Mouse (Mus musculus): ENCODE results near the gene Capn8. TPM values are rescaled to one million over a fixed set of nuclear protein-coding genes. Genes with fewer than 3 reads are reported as not detected.

The Capn8 gene
- polyA plus RNA-seq (2014; fragmentation: Nextera tagmentation; extraction: Ambion mirVana) = not detected in 2 replicates

DNA sequence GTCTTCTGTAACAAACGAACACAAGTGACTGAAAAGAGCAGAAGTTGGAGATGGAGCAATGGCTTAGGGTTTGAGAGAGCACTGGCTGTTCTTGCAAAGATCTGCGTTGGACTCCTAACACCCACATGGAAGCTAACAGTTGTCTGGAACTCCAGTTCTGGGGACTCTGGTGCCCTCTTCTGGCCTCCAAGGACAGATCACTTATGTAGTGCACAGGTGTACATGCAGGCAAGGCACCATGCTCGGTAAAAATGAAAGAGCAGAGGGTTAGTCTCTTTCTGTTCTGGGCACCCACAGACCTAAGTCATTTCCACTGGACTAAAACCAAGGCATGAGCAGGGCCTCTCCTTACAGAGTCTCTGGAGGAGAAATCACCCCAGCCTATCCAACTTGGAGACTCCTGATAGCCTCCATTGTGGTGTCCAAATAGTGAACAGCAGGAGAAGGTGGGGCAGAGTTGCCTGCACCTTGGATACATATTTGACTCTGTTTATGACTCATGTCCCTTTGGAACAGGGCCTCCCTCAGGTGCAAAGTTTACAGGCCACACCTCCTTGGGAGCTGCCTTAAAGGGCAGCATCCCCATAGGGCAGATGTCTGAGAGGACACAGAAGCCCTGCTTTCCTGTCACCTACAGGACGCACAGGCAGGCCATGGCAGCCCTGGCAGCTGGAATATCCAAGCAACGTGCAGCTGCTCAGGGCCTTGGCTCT, at the start of gene Capn8:
Gene Capn8, plus strand, starts transcription at position 600 of the 713 bp plus-strand sequence.
- Histone ChIP-seq H3K4me1 (ENCODE audit: control insufficient read depth, insufficient read depth, low read length) (no peaks in the 10 kb centered on the region), H3K4me2 (no peak within 1 kb of the TSS), H3K27me3 (ENCODE audit: control insufficient read depth, insufficient read depth, low read length) (no peaks in the 10 kb centered on the region; the same call in 1 of the 2 replicates), H3K9me3 (replicated peaks; ENCODE audit: control insufficient read depth, low read length) (no peaks in the 10 kb centered on the region), H3K36me3 (ENCODE audit: control insufficient read depth, insufficient read depth, low read length) (no peaks in the 10 kb centered on the region), H3K4me3 (ENCODE audit: low read depth, low read length) (no peak within 1 kb of the TSS), H3K9ac (ENCODE audit: low read depth, low read length) (no peak within 1 kb of the TSS), H3K27ac (ENCODE audit: low read depth, low read length) (no peak within 1 kb of the TSS)
- no peak for ATAC-seq (replicated peaks; ENCODE audit: insufficient number of reproducible peaks, low FRiP score, low TSS enrichment)
- 70% methylated on average over 5 of the region's 5 CpGs for WGBS (ENCODE audit: insufficient replicate concordance)

DNA sequence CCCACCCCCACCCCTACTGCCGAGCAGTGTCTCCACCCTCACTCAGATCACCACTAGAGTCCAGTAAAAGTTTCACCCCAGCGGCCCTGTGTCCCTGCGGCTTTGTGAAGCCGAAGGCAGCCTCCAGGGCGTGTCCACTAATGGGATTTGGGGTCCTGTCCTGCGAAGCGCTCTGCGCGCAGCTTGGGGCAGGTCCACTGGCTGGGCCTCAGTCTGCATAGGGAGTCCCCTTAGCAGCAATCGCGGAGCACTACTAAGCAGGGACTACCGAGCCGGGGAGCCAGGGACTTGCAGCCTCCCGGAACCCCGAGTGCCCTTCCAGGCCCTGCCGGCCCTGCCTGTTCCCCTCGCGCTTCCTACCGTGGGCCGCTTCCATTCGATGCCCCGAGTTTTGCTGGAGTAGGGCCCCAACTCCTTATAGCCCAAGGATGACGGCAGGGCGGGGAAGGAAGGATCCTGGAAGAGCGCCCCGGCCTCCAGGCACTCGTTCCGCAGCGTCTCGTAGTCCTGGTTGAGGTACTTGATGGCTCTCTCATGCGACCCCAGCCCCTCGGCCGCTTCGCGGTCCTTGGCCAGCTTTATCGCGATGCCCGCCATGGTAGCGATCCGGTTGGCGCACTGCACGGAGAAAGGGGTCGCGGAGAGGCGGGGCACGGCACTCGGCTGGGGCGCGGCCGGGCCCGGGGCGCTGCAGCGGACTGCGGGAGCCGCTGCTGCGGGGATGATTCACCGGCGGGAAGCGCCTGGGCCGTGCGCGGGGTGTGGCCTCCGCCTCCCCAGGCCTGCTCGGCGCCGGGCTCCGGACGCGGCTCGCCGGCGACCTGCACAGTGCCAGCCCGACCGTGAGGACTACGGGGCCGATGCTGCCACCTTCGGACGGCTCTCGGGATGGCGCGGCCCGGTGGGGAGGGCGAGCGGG, 47.8 kb upstream of the Capn8 start, which contains the start of gene Capn2:
Gene Capn2, minus strand, starts transcription at position 851 of the 919 bp plus-strand sequence.
- peaks cover 30% of the 10 kb centered on the region for H3K4me1 ChIP-seq (ENCODE audit: control insufficient read depth, insufficient read depth, low read length)

DNA sequence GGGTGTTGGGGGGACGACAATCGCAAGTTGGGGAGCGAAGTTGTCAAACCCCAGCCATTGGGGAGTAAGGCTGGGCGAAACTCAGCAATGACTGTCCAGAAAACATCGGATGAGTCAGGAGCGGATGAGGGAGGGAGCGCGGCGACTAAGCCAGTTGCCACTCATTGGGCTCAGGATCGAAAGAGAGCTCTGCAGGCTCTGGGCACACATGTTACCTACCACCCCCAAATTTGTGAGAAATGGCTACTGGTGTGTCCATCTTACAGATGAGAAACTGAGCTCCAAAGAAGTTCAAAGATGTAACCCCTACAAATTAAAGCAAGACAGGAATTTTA, 47.2 kb upstream of the Capn8 start:
- WGBS (ENCODE audit: insufficient replicate concordance) = 1% methylated on average over 10 of the region's 10 CpGs

More for the DNA sequence above, 47.8 kb upstream of the Capn8 start, which contains the start of gene Capn2:
- Histone ChIP-seq H3K4me3 (ENCODE audit: low read depth, low read length) (peak within 1 kb of the TSS; percentile 84), H3K9ac (ENCODE audit: low read depth, low read length) (peak within 1 kb of the TSS; percentile 91), H3K9me3 (replicated peaks; ENCODE audit: control insufficient read depth, low read length) (no peaks in the 10 kb centered on the region), H3K27ac (ENCODE audit: low read depth, low read length) (peak within 1 kb of the TSS; percentile 79), H3K36me3 (ENCODE audit: control insufficient read depth, insufficient read depth, low read length) (peaks cover 4% of the 10 kb centered on the region; the same call in 1 of the 2 replicates), H3K27me3 (ENCODE audit: control insufficient read depth, insufficient read depth, low read length) (no peaks in the 10 kb centered on the region), H3K4me2 (peak within 1 kb of the TSS; percentile 83)
- peak; percentile 69; the same call in 1 of the 2 replicates for ATAC-seq (replicated peaks; ENCODE audit: insufficient number of reproducible peaks, low FRiP score, low TSS enrichment)
- WGBS (ENCODE audit: insufficient replicate concordance) = under 1% methylated on average over 83 of the region's 84 CpGs

DNA sequence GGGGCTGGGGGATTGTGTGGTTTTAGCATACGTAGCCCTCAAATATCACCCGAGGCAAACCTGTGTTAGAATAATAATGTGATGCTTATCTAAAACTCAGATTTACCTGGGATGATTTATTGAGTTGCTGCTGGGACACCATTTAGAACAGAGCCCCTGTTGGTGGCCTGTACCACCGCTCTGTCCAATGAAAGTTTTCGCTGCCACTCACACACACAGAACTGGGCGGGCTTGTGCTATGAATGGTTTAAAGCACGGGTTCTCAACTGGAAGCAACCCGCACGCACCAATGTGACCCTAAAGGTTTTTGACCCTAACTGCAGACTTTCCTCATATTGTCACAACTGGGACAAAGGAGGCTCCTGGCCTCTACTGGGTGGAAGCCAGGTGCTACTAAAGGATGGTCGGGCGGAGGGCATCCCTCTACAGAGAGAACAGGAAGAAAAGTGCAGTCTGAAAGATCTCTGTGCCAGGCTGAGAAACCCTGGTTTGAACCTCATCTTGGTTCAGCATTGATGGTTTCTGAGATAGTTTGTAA, 46.6 kb upstream of the Capn8 start:
- peak overlapping the region; percentile 83 for H3K4me2 ChIP-seq
- WGBS (ENCODE audit: insufficient replicate concordance) = 68% methylated on average over 10 of the region's 10 CpGs
- no peaks in the 10 kb centered on the region for H3K9me3 ChIP-seq (replicated peaks; ENCODE audit: control insufficient read depth, low read length)
- no peak overlapping the region for H3K9ac ChIP-seq (ENCODE audit: low read depth, low read length)
- no peak overlapping the region for H3K27ac ChIP-seq (ENCODE audit: low read depth, low read length)
- H3K4me3 ChIP-seq (ENCODE audit: low read depth, low read length) = no peak overlapping the region
- ATAC-seq (replicated peaks; ENCODE audit: insufficient number of reproducible peaks, low FRiP score, low TSS enrichment) = no peak
- peaks cover 4% of the 10 kb centered on the region; the same call in 1 of the 2 replicates for H3K36me3 ChIP-seq (ENCODE audit: control insufficient read depth, insufficient read depth, low read length)
- peaks cover 30% of the 10 kb centered on the region for H3K4me1 ChIP-seq (ENCODE audit: control insufficient read depth, insufficient read depth, low read length)
- H3K27me3 ChIP-seq (ENCODE audit: control insufficient read depth, insufficient read depth, low read length) = no peaks in the 10 kb centered on the region

More for the DNA sequence above, 47.2 kb upstream of the Capn8 start:
- Histone ChIP-seq H3K9ac (ENCODE audit: low read depth, low read length) (peak overlapping the region; percentile 91), H3K27me3 (ENCODE audit: control insufficient read depth, insufficient read depth, low read length) (no peaks in the 10 kb centered on the region), H3K4me2 (peak overlapping the region; percentile 83), H3K9me3 (replicated peaks; ENCODE audit: control insufficient read depth, low read length) (no peaks in the 10 kb centered on the region), H3K36me3 (ENCODE audit: control insufficient read depth, insufficient read depth, low read length) (peaks cover 4% of the 10 kb centered on the region; the same call in 1 of the 2 replicates), H3K27ac (ENCODE audit: low read depth, low read length) (peak overlapping the region; percentile 79), H3K4me3 (ENCODE audit: low read depth, low read length) (peak overlapping the region; percentile 84), H3K4me1 (ENCODE audit: control insufficient read depth, insufficient read depth, low read length) (peaks cover 30% of the 10 kb centered on the region)
- ATAC-seq (replicated peaks; ENCODE audit: insufficient number of reproducible peaks, low FRiP score, low TSS enrichment) = no peak

DNA sequence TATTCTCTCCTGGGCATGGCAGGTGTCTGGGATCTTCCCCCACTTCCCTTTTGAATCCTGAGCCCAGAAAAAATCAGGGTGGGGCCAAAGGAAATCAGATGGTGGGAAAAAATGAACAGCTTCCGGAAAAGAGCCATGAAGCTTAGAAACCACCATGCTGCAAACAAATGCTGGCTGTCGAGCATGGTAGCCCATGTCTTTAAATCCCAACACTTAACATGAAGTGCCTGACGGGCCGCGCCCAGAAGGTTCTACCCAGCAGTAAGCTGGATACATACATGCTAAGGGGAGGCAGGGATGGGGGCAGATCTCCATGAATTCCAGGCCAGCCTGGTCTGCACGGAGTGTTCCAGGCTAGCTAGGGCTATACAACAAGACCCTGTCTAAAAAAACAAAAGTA, 46.0 kb upstream of the Capn8 start:
- Histone ChIP-seq H3K9me3 (replicated peaks; ENCODE audit: control insufficient read depth, low read length) (no peaks in the 10 kb centered on the region), H3K4me3 (ENCODE audit: low read depth, low read length) (no peak overlapping the region), H3K4me1 (ENCODE audit: control insufficient read depth, insufficient read depth, low read length) (peaks cover 30% of the 10 kb centered on the region), H3K4me2 (no peak overlapping the region), H3K27ac (ENCODE audit: low read depth, low read length) (no peak overlapping the region; the same call in 1 of the 2 replicates), H3K36me3 (ENCODE audit: control insufficient read depth, insufficient read depth, low read length) (peaks cover 4% of the 10 kb centered on the region; the same call in 1 of the 2 replicates), H3K27me3 (ENCODE audit: control insufficient read depth, insufficient read depth, low read length) (no peaks in the 10 kb centered on the region), H3K9ac (ENCODE audit: low read depth, low read length) (no peak overlapping the region)
- ATAC-seq (replicated peaks; ENCODE audit: insufficient number of reproducible peaks, low FRiP score, low TSS enrichment) = no peak
- 74% methylated on average over 6 of the region's 6 CpGs for whole genome bisulfite sequencing (ENCODE audit: insufficient replicate concordance)

DNA sequence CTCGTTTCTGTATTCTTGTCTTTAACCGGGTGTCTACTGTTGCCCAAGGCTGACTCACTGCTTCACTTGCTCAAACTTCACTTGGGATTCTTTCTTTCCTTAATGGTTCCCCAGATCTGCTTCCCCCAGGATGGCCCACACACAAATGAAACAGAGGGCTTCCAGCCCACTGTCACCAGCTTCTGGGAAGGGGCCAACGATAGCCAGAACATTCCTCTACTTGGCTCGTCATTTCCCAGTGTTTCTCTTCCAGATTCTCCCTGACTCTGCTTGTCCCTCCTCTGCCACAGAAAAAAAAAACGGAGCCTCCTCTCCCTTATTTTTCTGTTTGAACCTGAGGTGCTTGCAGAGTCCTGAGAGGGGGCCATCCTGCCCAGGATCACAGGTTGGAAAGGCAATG, 45.5 kb upstream of the Capn8 start:
- Histone ChIP-seq H3K9ac (ENCODE audit: low read depth, low read length) (no peak overlapping the region), H3K4me2 (no peak overlapping the region), H3K27me3 (ENCODE audit: control insufficient read depth, insufficient read depth, low read length) (no peaks in the 10 kb centered on the region), H3K27ac (ENCODE audit: low read depth, low read length) (peak overlapping the region; percentile 79), H3K4me1 (ENCODE audit: control insufficient read depth, insufficient read depth, low read length) (peaks cover 30% of the 10 kb centered on the region), H3K9me3 (replicated peaks; ENCODE audit: control insufficient read depth, low read length) (no peaks in the 10 kb centered on the region), H3K4me3 (ENCODE audit: low read depth, low read length) (no peak overlapping the region), H3K36me3 (ENCODE audit: control insufficient read depth, insufficient read depth, low read length) (peaks cover 4% of the 10 kb centered on the region; the same call in 1 of the 2 replicates)
- 49% methylated on average over 5 of the region's 5 CpGs for WGBS (ENCODE audit: insufficient replicate concordance)
- no peak for ATAC-seq (replicated peaks; ENCODE audit: insufficient number of reproducible peaks, low FRiP score, low TSS enrichment)

DNA sequence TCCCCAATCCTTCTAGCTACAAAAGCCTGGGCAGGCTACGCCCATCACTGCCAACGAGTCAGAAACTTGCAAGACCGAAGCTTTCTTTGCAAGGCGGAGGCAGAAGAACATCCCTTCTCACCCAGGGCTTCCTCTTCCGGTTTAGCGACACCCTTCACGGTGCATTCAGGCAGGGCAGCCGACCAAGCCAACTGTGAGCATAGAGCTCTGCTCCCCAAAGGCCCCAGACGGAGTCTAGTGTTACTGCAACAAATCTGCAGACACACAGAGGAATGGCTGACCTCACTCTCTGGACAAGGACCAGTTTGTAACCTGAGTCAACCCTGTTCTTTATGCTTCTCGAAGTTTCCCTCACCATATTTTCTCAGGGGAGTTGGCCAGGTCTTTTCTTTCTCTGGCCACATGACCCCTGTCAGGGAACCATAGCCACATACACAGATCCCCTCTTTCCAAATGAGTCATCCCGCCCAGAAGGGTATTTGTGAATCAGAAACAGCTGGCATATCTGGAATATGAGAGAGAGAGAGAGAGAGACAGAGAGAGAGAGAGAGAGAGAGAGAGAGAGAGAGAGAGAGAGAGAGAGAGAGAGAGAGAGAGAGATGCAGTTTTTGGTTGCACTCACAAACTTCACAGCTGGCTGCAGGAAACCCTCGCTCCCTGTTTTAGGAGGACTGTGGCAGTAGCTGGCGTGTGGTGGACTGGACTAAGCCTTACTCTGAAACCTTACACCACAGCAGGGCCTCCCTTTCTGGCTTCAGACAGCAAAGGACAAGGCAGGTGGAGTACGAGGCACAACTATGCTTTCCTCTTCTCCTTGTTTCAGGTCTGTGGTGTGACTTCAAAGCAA, 44.5 kb upstream of the Capn8 start:
- no peaks in the 10 kb centered on the region for H3K9me3 ChIP-seq (replicated peaks; ENCODE audit: control insufficient read depth, low read length)
- 17% methylated on average over 14 of the region's 14 CpGs for WGBS (ENCODE audit: insufficient replicate concordance)
- H3K4me1 ChIP-seq (ENCODE audit: control insufficient read depth, insufficient read depth, low read length) = peaks cover 26% of the 10 kb centered on the region
- peak overlapping the region; percentile 24 for H3K4me2 ChIP-seq
- 0 out of 2 replicates have a peak overlapping the region, but pooled peaks have one; percentile 46 for H3K9ac ChIP-seq (ENCODE audit: low read depth, low read length)
- no peak overlapping the region for H3K4me3 ChIP-seq (ENCODE audit: low read depth, low read length)
- no peak for ATAC-seq (replicated peaks; ENCODE audit: insufficient number of reproducible peaks, low FRiP score, low TSS enrichment)
- H3K36me3 ChIP-seq (ENCODE audit: control insufficient read depth, insufficient read depth, low read length) = no peaks in the 10 kb centered on the region
- no peaks in the 10 kb centered on the region for H3K27me3 ChIP-seq (ENCODE audit: control insufficient read depth, insufficient read depth, low read length)
- peak overlapping the region; percentile 79 for H3K27ac ChIP-seq (ENCODE audit: low read depth, low read length)

Data from heart, embryonic 11.5 days (tissue).